Mouse (Mus musculus) heart, postnatal 14 days (tissue): ENCODE data around the gene Cdk11b. TPM values are rescaled to one million over a fixed set of nuclear protein-coding genes. Genes with fewer than 3 reads are reported as not detected.

Experiments
- total RNA-seq, 2 experiments: library from RNA; stranded (reverse); gene quantifications; 2 replicates each; pipeline ENCODE4 v1.2.3; 2021

Cdk11b gene
- total RNA-seq, 2 experiments from 2014 or later: 25.8 to 28.9 TPM

Other genes with a start within 250 kb of the Cdk11b start
- gene Gabrd, start 226.7 kb upstream of the Cdk11b start, total RNA-seq: not detected
- under 1 TPM; 0.61 to 0.69 TPM for gene Cfap74, start 215.7 kb upstream of the Cdk11b start, total RNA-seq
- gene Tmem52, start 155.7 kb upstream of the Cdk11b start, total RNA-seq: 1 to 10 TPM; 3.6 to 6.9 TPM
- 100 to 1,000 TPM; 207 to 223 TPM for gene Gnb1, start 133.5 kb upstream of the Cdk11b start, total RNA-seq
- gene Nadk, start 62.5 kb upstream of the Cdk11b start, total RNA-seq: 10 to 100 TPM; 36.6 to 36.7 TPM
- 10 to 100 TPM; 11.2 to 11.4 TPM for gene Slc35e2, start 23.4 kb upstream of the Cdk11b start, total RNA-seq
- gene Gm10563, start 20.6 kb downstream of the Cdk11b start, total RNA-seq: not detected
- gene Mmp23, start 28.5 kb downstream of the Cdk11b start, total RNA-seq: 10 to 100 TPM; 14.5 to 16.8 TPM
- gene Mib2, start 44.3 kb downstream of the Cdk11b start, total RNA-seq: 10 to 100 TPM; 22.4 to 24.9 TPM
- gene Fndc10, start 69.5 kb downstream of the Cdk11b start, total RNA-seq: 1 to 10 TPM; 1.5 to 1.8 TPM
- gene Ssu72, start 79.9 kb downstream of the Cdk11b start, total RNA-seq: 10 to 100 TPM; 44.3 to 48.6 TPM
- under 1 TPM; 0.38 to 0.44 TPM for gene Tmem240, start 109.9 kb downstream of the Cdk11b start, total RNA-seq
- gene Atad3a, start 136.2 kb downstream of the Cdk11b start, total RNA-seq: 10 to 100 TPM; 54.3 to 59.2 TPM
- 10 to 100 TPM in 1 of 2 experiments, 1 to 10 TPM in 1; 9.2 to 12.6 TPM for gene Vwa1, start 149.8 kb downstream of the Cdk11b start, total RNA-seq
- gene Tmem88b, start 161.0 kb downstream of the Cdk11b start, total RNA-seq: 1 to 10 TPM; 1.2 TPM
- gene Ankrd65, start 165.6 kb downstream of the Cdk11b start, total RNA-seq: not detected
- gene Mrpl20, start 178.0 kb downstream of the Cdk11b start, total RNA-seq: 10 to 100 TPM; 72.4 to 72.5 TPM
- 10 to 100 TPM; 49.1 to 55.8 TPM for gene Ccnl2, start 187.6 kb downstream of the Cdk11b start, total RNA-seq
- gene Aurkaip1, start 206.4 kb downstream of the Cdk11b start, total RNA-seq: 10 to 100 TPM; 96.4 to 97.5 TPM
- gene Mxra8, start 214.8 kb downstream of the Cdk11b start, total RNA-seq: 10 to 100 TPM; 46.9 to 58.4 TPM
- gene Dvl1, start 222.5 kb downstream of the Cdk11b start, total RNA-seq: 10 to 100 TPM; 41.1 to 46.6 TPM
- gene Tas1r3, start 238.5 kb downstream of the Cdk11b start, total RNA-seq: under 1 TPM; 0.26 to 0.32 TPM
- 10 to 100 TPM in 1 of 2 experiments, 1 to 10 TPM in 1; 9.9 to 10.6 TPM for gene Cptp, start 244.6 kb downstream of the Cdk11b start, total RNA-seq
- gene Ints11, start 244.7 kb downstream of the Cdk11b start, total RNA-seq: 10 to 100 TPM; 16.9 to 19.5 TPM